Mouse (Mus musculus): ENCODE data around the gene Gemin8. TPM values are rescaled to one million over a fixed set of nuclear protein-coding genes. Genes with fewer than 3 reads are reported as not detected.

Gemin8 gene
- 7.8 and 8.0 TPM in 2 replicates for polyA plus RNA-seq (2014; fragmentation: Nextera tagmentation; extraction: Ambion mirVana)

DNA sequence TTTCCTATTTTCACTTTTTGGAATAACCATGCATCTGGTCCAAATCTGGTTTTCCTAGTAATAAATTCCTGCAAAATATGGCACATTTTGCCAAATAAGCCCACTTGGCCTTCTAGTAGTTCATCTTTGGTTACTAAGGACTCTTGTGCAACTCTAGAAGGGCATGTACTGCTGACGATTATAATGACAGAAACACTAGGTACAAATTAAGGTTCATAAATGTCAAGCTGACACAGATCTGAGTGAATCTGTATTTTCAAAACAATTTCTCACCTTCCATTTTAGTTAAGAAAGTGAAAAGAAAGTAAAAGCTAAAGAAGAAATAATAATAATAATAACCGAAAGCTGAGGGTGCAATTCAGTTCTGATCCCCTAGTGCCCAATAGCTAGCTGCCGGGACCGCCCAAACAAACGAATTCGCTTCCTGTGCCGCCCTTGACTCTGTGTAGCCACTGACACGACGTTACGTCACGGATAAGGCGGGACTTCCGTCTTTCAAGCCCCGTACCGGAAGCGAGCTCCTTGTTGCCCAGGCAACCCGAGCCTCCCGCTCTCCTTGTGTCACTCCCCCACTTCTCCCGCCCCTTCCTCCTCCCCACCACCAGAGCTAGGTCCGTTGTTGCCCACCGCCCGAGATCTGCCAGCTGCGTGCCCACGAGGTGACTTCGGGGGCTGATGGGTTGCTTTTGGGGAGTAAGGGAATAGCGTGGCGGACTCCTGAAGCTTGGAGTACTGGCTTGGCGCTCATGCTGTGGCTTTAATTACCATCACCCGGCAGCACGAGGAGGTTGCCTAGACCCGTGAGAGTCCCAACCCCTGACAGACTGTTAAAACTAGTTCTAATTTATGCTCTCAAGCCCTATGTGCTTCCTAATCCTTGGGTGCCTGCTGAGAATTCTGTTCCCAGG, at the start of gene Gemin8:
Gemin8 (plus strand) TSS at position 563 of the 908 bp plus-strand sequence.
- H3K9ac ChIP-seq (replicated peaks; ENCODE audit: low read depth, low read length): 0 out of 2 replicates have a peak within 1 kb of the TSS, but pooled peaks have one; percentile 25
- ATAC-seq (ENCODE audit: low read depth): peak; percentile 98
- no peaks in the 10 kb centered on the region for H3K9me3 ChIP-seq (ENCODE audit: control insufficient read depth, low read length)
- H3K27ac ChIP-seq (ENCODE audit: low read depth, low read length): peak within 1 kb of the TSS; percentile 62
- peak within 1 kb of the TSS; percentile 46 for H3K4me2 ChIP-seq (ENCODE audit: low read depth, low read length)
- H3K27me3 ChIP-seq (ENCODE audit: control insufficient read depth, insufficient read depth, low read length): no peaks in the 10 kb centered on the region
- peak within 1 kb of the TSS; percentile 45 for H3K4me3 ChIP-seq (ENCODE audit: low read depth, low read length)
- no peaks in the 10 kb centered on the region for H3K4me1 ChIP-seq (ENCODE audit: control insufficient read depth, insufficient read depth, low read length)
- WGBS: 18% methylated on average over 31 of the region's 31 CpGs
- no peaks in the 10 kb centered on the region for H3K36me3 ChIP-seq (ENCODE audit: control insufficient read depth, insufficient read depth, low read length)

DNA sequence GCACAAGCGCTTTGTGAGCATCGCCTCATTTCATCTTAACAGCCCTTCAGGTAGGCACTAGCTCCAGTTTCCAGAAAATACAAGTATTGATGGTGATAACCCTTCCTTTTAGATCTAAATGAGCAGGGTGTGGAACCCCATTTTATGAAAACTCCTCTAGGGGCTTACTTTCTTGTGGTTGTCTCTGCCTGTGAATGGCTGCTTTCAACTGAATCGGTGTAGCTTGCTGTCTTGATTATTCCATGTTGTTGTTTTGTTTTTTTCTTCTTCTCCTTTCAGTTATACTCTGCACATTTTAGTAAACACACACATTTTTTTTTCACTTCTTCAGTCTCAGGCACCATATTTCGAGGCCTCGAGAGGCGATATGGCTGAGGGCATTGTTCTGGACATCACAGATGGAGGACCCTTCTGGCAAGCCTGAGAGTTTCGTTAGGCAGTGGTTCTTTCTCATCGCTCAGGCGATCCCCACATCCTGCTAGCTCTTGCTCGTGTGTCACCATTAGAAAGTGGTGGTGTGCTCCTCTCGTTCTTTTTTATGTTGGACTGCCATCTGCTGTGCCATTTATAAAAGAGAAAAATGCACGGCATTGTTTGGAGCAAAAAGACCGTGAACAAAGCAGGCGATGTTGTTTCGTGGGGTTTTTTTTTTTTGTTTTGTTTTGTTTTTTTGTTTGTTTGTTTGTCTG, 23.0 kb upstream of the Gemin8 start:
- WGBS: 44% methylated on average over 15 of the region's 15 CpGs
- no peak overlapping the region for H3K4me3 ChIP-seq (ENCODE audit: low read depth, low read length)
- ATAC-seq (ENCODE audit: low read depth): peak; percentile 91
- no peak overlapping the region for H3K9ac ChIP-seq (replicated peaks; ENCODE audit: low read depth, low read length)
- H3K36me3 ChIP-seq (ENCODE audit: control insufficient read depth, insufficient read depth, low read length): no peaks in the 10 kb centered on the region
- no peak overlapping the region for H3K27ac ChIP-seq (ENCODE audit: low read depth, low read length)
- no peak overlapping the region for H3K4me2 ChIP-seq (ENCODE audit: low read depth, low read length)
- no peaks in the 10 kb centered on the region for H3K4me1 ChIP-seq (ENCODE audit: control insufficient read depth, insufficient read depth, low read length)
- no peaks in the 10 kb centered on the region for H3K9me3 ChIP-seq (ENCODE audit: control insufficient read depth, low read length)
- H3K27me3 ChIP-seq (ENCODE audit: control insufficient read depth, insufficient read depth, low read length): no peaks in the 10 kb centered on the region

DNA sequence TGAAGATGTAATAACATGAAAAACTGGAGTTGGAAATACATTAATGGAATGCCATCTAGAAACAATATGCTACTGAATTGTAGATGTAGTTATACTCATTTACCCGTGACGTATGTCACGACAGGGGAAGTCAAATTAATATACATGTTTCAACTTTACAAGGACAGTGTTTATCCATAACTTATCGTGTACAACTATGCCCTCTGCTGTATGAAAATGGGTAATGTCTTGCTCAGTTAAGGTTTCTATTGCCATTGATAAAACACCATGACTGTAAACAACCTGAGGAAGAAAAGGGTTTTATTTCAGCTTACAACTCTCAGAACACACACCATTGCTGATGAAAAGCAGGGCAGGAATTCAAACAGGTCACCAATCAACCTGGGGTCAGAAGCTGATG, 7.5 kb upstream of the Gemin8 start:
- ATAC-seq (ENCODE audit: low read depth): 0 out of 2 replicates have a peak, but pooled peaks have one; percentile 24
- Histone ChIP-seq H3K27ac (ENCODE audit: low read depth, low read length) (no peak overlapping the region), H3K9me3 (ENCODE audit: control insufficient read depth, low read length) (no peaks in the 10 kb centered on the region), H3K4me2 (ENCODE audit: low read depth, low read length) (no peak overlapping the region), H3K4me1 (ENCODE audit: control insufficient read depth, insufficient read depth, low read length) (no peaks in the 10 kb centered on the region), H3K4me3 (ENCODE audit: low read depth, low read length) (no peak overlapping the region), H3K36me3 (ENCODE audit: control insufficient read depth, insufficient read depth, low read length) (no peaks in the 10 kb centered on the region), H3K9ac (replicated peaks; ENCODE audit: low read depth, low read length) (no peak overlapping the region), H3K27me3 (ENCODE audit: control insufficient read depth, insufficient read depth, low read length) (no peaks in the 10 kb centered on the region)
- WGBS: 53% methylated on average over 4 of the region's 4 CpGs

DNA sequence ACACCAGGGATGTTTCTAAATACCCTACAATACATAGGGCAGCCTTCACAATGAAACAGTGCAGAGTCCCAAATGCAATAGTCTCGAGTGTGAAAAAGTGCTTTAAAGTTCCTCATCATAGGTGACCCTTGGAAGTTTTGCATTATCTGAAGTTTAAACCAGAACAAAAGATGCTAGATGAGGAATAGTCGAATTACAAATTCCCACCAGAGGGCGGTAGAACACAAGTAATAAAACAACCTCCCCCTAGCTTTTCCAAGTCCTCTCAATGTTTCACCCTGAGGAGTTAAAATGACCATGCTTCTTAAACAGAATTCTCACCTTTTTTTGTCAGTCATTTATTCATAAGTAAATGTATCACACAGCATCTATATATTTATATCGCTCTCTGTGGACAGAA, 2.9 kb upstream of the Gemin8 start:
- Histone ChIP-seq H3K4me3 (ENCODE audit: low read depth, low read length) (no peak overlapping the region), H3K36me3 (ENCODE audit: control insufficient read depth, insufficient read depth, low read length) (no peaks in the 10 kb centered on the region), H3K9ac (replicated peaks; ENCODE audit: low read depth, low read length) (no peak overlapping the region), H3K4me1 (ENCODE audit: control insufficient read depth, insufficient read depth, low read length) (no peaks in the 10 kb centered on the region), H3K27ac (ENCODE audit: low read depth, low read length) (no peak overlapping the region), H3K27me3 (ENCODE audit: control insufficient read depth, insufficient read depth, low read length) (no peaks in the 10 kb centered on the region), H3K4me2 (ENCODE audit: low read depth, low read length) (no peak overlapping the region), H3K9me3 (ENCODE audit: control insufficient read depth, low read length) (no peaks in the 10 kb centered on the region)
- no peak for ATAC-seq (ENCODE audit: low read depth)
- 12% methylated on average over 4 of the region's 4 CpGs for WGBS

DNA sequence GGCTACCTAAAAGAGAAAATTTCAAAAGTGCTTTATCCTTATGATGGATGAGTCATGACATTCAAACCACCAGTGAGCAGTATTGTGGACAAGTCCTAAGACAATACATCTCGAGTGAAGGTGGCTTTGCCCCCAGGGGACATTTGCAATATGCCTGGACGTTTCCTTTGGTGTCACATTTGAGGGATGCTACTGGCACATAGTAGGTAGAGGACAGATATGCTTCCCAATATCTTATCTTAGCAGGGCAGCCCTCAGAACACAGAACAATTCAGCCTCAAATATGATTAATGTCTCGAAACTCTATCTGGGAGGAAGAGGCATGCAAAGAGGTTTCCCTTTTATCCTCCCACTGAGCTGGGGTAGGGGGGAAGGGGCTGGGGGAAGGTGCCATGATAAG, 2.3 kb upstream of the Gemin8 start:
- Histone ChIP-seq H3K4me2 (ENCODE audit: low read depth, low read length) (no peak overlapping the region), H3K27me3 (ENCODE audit: control insufficient read depth, insufficient read depth, low read length) (no peaks in the 10 kb centered on the region), H3K9ac (replicated peaks; ENCODE audit: low read depth, low read length) (no peak overlapping the region), H3K4me3 (ENCODE audit: low read depth, low read length) (no peak overlapping the region), H3K27ac (ENCODE audit: low read depth, low read length) (no peak overlapping the region), H3K36me3 (ENCODE audit: control insufficient read depth, insufficient read depth, low read length) (no peaks in the 10 kb centered on the region), H3K9me3 (ENCODE audit: control insufficient read depth, low read length) (no peaks in the 10 kb centered on the region), H3K4me1 (ENCODE audit: control insufficient read depth, insufficient read depth, low read length) (no peaks in the 10 kb centered on the region)
- WGBS: 51% methylated on average over 3 of the region's 3 CpGs
- no peak for ATAC-seq (ENCODE audit: low read depth)

DNA sequence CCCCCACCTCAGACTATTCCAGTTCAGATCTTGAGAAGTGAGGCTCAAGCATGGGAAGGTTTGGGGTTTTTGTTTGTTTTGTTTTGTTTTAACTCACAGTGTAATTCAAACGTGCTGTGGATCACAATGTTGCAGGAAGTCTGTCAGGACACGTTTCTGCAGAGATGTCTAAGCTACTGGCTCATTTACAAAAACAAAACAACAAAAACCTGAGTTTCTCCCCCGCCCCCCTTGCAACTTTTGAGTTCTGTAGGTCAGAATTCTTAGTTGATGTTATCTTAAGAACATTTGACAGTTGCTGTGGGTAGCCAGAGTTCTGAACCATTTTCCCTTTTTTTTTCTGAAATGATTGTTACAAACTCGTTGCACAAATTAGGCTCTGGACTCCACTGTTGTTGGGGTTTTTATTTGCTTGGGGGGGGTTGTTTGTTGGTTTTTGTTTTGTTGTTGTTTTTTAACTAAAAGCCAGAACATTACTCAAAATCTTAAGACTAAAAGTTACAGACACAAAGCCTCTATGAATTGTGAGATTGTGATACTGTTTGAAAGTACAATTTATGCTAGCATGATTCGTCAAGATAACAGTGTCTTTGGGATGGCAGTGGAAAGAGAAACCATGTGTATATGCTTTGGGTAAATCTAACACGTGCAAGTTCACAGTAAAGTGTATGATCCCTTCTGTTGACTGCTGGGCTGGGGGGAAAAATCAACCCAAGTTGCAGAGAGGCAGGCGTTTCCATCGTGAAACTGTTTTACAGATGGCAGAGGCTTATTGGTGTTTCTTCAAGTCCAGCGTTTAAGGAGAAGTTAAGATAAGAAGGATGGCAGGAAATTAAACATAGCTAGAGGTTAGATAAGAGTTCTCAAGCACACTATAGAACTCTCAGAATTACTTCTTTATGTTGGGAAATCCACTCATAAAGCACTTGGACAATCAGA, 815 bp downstream of the Gemin8 start:
- Histone ChIP-seq H3K36me3 (ENCODE audit: control insufficient read depth, insufficient read depth, low read length) (no peaks in the 10 kb centered on the region), H3K4me3 (ENCODE audit: low read depth, low read length) (peak overlapping the region; percentile 45), H3K27ac (ENCODE audit: low read depth, low read length) (peak overlapping the region; percentile 62), H3K9ac (replicated peaks; ENCODE audit: low read depth, low read length) (0 out of 2 replicates have a peak overlapping the region, but pooled peaks have one; percentile 25), H3K9me3 (ENCODE audit: control insufficient read depth, low read length) (no peaks in the 10 kb centered on the region), H3K4me1 (ENCODE audit: control insufficient read depth, insufficient read depth, low read length) (no peaks in the 10 kb centered on the region), H3K4me2 (ENCODE audit: low read depth, low read length) (peak overlapping the region; percentile 46), H3K27me3 (ENCODE audit: control insufficient read depth, insufficient read depth, low read length) (no peaks in the 10 kb centered on the region)
- WGBS: 25% methylated on average over 9 of the region's 9 CpGs
- ATAC-seq (ENCODE audit: low read depth): no peak; the same call in 1 of the 2 replicates

DNA sequence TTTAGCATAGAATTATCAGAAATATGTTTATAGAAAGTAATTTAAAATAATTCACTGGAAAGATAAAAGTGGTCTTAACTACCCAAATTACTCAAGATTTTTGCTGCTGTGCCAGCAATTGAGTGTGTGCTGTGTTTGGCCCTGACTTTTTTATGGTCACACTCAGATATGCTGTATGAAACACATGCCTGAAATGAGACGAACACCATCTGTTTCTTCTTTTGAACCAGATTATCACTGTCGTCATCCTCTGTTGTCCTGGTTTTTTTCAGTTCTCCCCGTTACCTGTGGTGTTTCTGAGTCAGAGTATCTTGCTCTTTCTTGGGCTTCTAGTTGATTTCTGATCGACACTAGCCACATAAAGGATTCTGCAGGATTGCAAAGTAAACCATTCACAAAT, 1.8 kb downstream of the Gemin8 start:
- H3K36me3 ChIP-seq (ENCODE audit: control insufficient read depth, insufficient read depth, low read length): no peaks in the 10 kb centered on the region
- no peaks in the 10 kb centered on the region for H3K9me3 ChIP-seq (ENCODE audit: control insufficient read depth, low read length)
- ATAC-seq (ENCODE audit: low read depth): no peak
- no peak overlapping the region for H3K27ac ChIP-seq (ENCODE audit: low read depth, low read length)
- H3K4me2 ChIP-seq (ENCODE audit: low read depth, low read length): no peak overlapping the region
- 52% methylated on average over 4 of the region's 4 CpGs for WGBS
- no peak overlapping the region for H3K4me3 ChIP-seq (ENCODE audit: low read depth, low read length)
- no peaks in the 10 kb centered on the region for H3K4me1 ChIP-seq (ENCODE audit: control insufficient read depth, insufficient read depth, low read length)
- H3K27me3 ChIP-seq (ENCODE audit: control insufficient read depth, insufficient read depth, low read length): no peaks in the 10 kb centered on the region
- no peak overlapping the region for H3K9ac ChIP-seq (replicated peaks; ENCODE audit: low read depth, low read length)

DNA sequence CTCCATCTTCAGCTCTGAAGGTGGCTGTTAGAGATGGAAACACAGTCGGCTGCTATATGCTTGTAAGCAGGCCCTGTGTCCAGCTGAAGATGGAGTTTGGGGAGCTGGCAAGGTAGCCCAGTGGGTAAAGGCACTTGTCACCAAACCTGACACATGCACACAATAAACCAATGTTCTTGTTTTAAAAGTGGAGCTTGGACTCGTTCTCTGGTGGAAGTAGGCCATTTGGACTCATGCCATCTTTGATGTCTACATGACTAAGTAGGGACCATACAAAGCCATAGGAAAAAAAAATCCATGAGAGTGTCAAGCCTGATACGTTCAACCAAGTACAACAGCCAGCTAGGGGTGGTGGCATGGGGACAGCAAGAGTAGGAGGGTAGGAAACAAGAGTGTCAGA, 2.4 kb downstream of the Gemin8 start:
- no peak overlapping the region for H3K4me2 ChIP-seq (ENCODE audit: low read depth, low read length)
- ATAC-seq (ENCODE audit: low read depth): no peak

More for the DNA sequence above, 2.4 kb downstream of the Gemin8 start:
- WGBS: 59% methylated on average over 3 of the region's 3 CpGs
- H3K4me1 ChIP-seq (ENCODE audit: control insufficient read depth, insufficient read depth, low read length): no peaks in the 10 kb centered on the region
- H3K4me3 ChIP-seq (ENCODE audit: low read depth, low read length): no peak overlapping the region
- H3K36me3 ChIP-seq (ENCODE audit: control insufficient read depth, insufficient read depth, low read length): no peaks in the 10 kb centered on the region
- H3K9me3 ChIP-seq (ENCODE audit: control insufficient read depth, low read length): no peaks in the 10 kb centered on the region
- H3K9ac ChIP-seq (replicated peaks; ENCODE audit: low read depth, low read length): no peak overlapping the region
- H3K27ac ChIP-seq (ENCODE audit: low read depth, low read length): 0 out of 2 replicates have a peak overlapping the region, but pooled peaks have one; percentile 22
- no peaks in the 10 kb centered on the region for H3K27me3 ChIP-seq (ENCODE audit: control insufficient read depth, insufficient read depth, low read length)

Measured in neural tube, embryonic 14.5 days (tissue).